Mouse (Mus musculus) left cerebral cortex, postnatal 25 days (tissue): ENCODE data around the gene Spag7. TPM values are rescaled to one million over a fixed set of nuclear protein-coding genes. Genes with fewer than 3 reads are reported as not detected.

ENCODE experiments used
- DNase-seq, 2 experiments: peaks; one replicate each; pipeline ENCODE4 v3.0.0; 2022; ENCODE audit warnings: low spot score in 2 of 2, mixed read lengths in 1 of 2
- intact Hi-C: fragments of 180-260 bp; cut with DNase I; formaldehyde crosslinking; loops from one replicate; pipeline ENCODE4 v1.15.1; 2025
- microRNA-seq, 2 experiments: library from miRNA; unstranded; fragments of <30 nt; microRNA quantifications; one replicate each; pipeline ENCODE4 v1.2.0; 2022
- total RNA-seq, 2 experiments: library from RNA; stranded (reverse); gene quantifications; 2 replicates each; pipeline ENCODE4 v1.2.3; 2021

Gene Spag7
- total RNA-seq, 2 experiments from 2014 or later = 49.3 to 50.7 TPM

GRCm38 (mm10) chr11:70623053-70623742 is 46.0 kb downstream of the Spag7 start:
- intact Hi-C loops = no loop called here
- no peak for DNase-seq

DNA sequence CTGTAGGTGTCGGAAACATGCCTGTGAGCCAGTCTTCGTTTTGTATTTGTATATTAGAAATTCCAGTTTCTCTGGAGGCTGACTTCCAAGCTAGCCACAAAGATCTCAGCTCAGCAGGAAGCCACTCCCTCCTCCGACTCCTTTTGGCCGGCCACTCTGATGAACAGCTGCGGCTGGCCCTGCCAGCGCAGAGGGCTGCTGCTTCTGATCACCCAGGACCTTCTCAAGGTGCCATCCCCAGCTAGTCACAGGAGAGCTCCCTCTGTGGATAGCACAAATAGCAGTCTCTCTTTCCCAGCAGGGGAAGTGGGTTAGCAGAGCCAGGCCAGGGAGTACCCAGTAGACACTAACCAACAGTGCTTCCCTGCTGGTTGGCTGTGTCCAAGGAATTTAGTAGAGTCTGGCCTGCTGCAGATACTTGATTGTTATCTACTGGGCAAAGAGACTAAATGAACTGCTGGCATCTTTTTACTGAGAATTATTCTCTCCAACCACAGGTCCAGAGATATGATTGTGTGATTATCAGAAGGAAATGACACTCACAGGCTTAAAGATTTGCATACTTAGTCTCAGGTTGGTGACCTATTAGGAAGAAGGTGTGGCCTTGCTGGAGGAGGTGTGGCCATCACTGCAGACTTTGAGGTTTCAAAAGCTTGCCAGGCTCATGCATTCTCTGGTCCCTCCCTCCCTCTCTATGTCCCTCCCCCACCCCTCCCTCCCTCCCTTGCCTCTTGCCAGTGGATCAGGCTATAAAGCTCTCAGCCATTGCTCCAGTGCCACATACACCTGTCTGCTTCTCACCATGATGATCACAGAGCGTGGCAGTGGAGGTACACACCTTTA is 47.0 kb downstream of the Spag7 start:
- no peak for DNase-seq
- intact Hi-C loops = no loop called here

GRCm38 (mm10) chr11:70619101-70619500 is 50.1 kb downstream of the Spag7 start, which contains the start of gene Chrne:
Chrne (minus strand) TSS chr11:70619216.
- intact Hi-C loops = no loop called here
- no peak for DNase-seq

- intact Hi-C loops = no loop called here
- no peak for DNase-seq
Observed at GRCm38 (mm10) chr11:70615516-70616093, 53.6 kb downstream of the Spag7 start, which contains the start of gene 4930544D05Rik. 4930544D05Rik (plus strand) TSS chr11:70615848.

GRCm38 (mm10) chr11:70615074-70615473 is 54.1 kb downstream of the Spag7 start:
- intact Hi-C loops = no loop called here

More at GRCm38 (mm10) chr11:70615074-70615473, 54.1 kb downstream of the Spag7 start:
- DNase-seq = peak in 1 of 2 experiments; percentile 43

Small RNAs within 50 kb of the gene (microRNA-seq; reads per million reads assigned to microRNA genes)
- 0.34 to 0.50 reads per million in 2 experiments for gene Mir6925

Other genes with a start within 250 kb of the Spag7 start
- 10 to 100 TPM; 64.6 to 66.7 TPM for gene Arrb2, start 236.8 kb downstream of the Spag7 start, total RNA-seq
- 10 to 100 TPM; 12.9 to 15.7 TPM for gene Med11, start 217.5 kb downstream of the Spag7 start, total RNA-seq
- gene Zmynd15, start 210.0 kb downstream of the Spag7 start, total RNA-seq = under 1 TPM; 0.41 to 0.94 TPM
- gene Cxcl16, start 209.4 kb downstream of the Spag7 start, total RNA-seq = 1 to 10 TPM in 1 of 2 experiments, under 1 TPM in 1; 0.94 to 1.2 TPM
- not detected for gene Tm4sf5, start 164.2 kb downstream of the Spag7 start, total RNA-seq
- not detected for gene Vmo1, start 154.8 kb downstream of the Spag7 start, total RNA-seq
- not detected for gene Gltpd2, start 150.2 kb downstream of the Spag7 start, total RNA-seq
- gene Psmb6, start 144.0 kb downstream of the Spag7 start, total RNA-seq = 100 to 1,000 TPM; 172 to 186 TPM
- not detected for gene Gm40193, start 136.5 kb downstream of the Spag7 start, total RNA-seq
- gene Pld2, start 129.4 kb downstream of the Spag7 start, total RNA-seq = 10 to 100 TPM; 13.0 to 15.2 TPM
- gene Mink1, start 106.5 kb downstream of the Spag7 start, total RNA-seq = 100 to 1,000 TPM; 412 to 432 TPM
- not detected for gene 4930544D05Rik, start 53.6 kb downstream of the Spag7 start, total RNA-seq
- not detected for gene Chrne, start 50.2 kb downstream of the Spag7 start, total RNA-seq
- gene Gp1ba, start 30.3 kb downstream of the Spag7 start, total RNA-seq = not detected
- gene Rnf167, start 22.2 kb downstream of the Spag7 start, total RNA-seq = 10 to 100 TPM; 78.6 to 81.4 TPM
- 100 to 1,000 TPM; 110 to 117 TPM for gene Slc25a11, start 21.9 kb downstream of the Spag7 start, total RNA-seq
- gene Pfn1, start 14.8 kb downstream of the Spag7 start, total RNA-seq = 100 to 1,000 TPM; 221 to 239 TPM
- 1 to 10 TPM; 7.0 to 9.0 TPM for gene Eno3, start 12.2 kb downstream of the Spag7 start, total RNA-seq
- 100 to 1,000 TPM; 226 to 234 TPM for gene Camta2, start 18.7 kb upstream of the Spag7 start, total RNA-seq
- gene Inca1, start 30.7 kb upstream of the Spag7 start, total RNA-seq = 1 to 10 TPM; 1.5 to 2.5 TPM
- 10 to 100 TPM; 51.3 to 53.2 TPM for gene Kif1c, start 31.1 kb upstream of the Spag7 start, total RNA-seq
- 10 to 100 TPM; 16.4 to 17.2 TPM for gene Zfp3, start 94.8 kb upstream of the Spag7 start, total RNA-seq
- not detected for gene Scimp, start 143.2 kb upstream of the Spag7 start, total RNA-seq
- gene Rabep1, start 175.4 kb upstream of the Spag7 start, total RNA-seq = 100 to 1,000 TPM; 128 to 130 TPM